In genomic region chr8:99415966-99416781, GRCm38 (mm10) we compare ENCODE assay signal across 8 mouse cellular contexts. TPM values are rescaled to one million over a fixed set of nuclear protein-coding genes. Genes with fewer than 3 reads are reported as not detected.
DNase-seq lines count a peak whose midpoint lies in the region; ATAC-seq and TF ChIP-seq lines count a peak whose summit lies in the region.

TSS of gene Cdh8 (minus strand) at chr8:99416471.

- H3K4me3 ChIP-seq in lung, embryonic 15.5 days = peak within 1 kb of the TSS; percentile 53
- H3K4me3 ChIP-seq in lung, adult 2 months (replicated peaks; ENCODE audit: extremely low read depth, low read depth, low read length) = no peak within 1 kb of the TSS
- peak within 1 kb of the TSS; percentile 46 for H3K4me3 ChIP-seq in embryonic facial prominence, embryonic 11.5 days (ENCODE audit: low read depth, low read length)
- H3K4me3 ChIP-seq in neural tube, embryonic 12.5 days = peak within 1 kb of the TSS; percentile 54

- no peaks in the 10 kb centered on the region for H3K9me3 ChIP-seq in lung, embryonic 15.5 days
- no peaks in the 10 kb centered on the region for H3K9me3 ChIP-seq in embryonic facial prominence, embryonic 11.5 days (replicated peaks; ENCODE audit: control insufficient read depth, low read length)
- H3K9me3 ChIP-seq in neural tube, embryonic 12.5 days = no peaks in the 10 kb centered on the region

- no peak within 1 kb of the TSS for H3K27ac ChIP-seq in lung, embryonic 15.5 days
- no peak within 1 kb of the TSS for H3K27ac ChIP-seq in embryonic facial prominence, embryonic 11.5 days (replicated peaks; ENCODE audit: low read depth, low read length)
- no peak within 1 kb of the TSS for H3K27ac ChIP-seq in neural tube, embryonic 12.5 days

- H3K4me2 ChIP-seq in lung, embryonic 15.5 days = peak within 1 kb of the TSS; percentile 94
- H3K4me2 ChIP-seq in embryonic facial prominence, embryonic 11.5 days (ENCODE audit: low read depth, low read length) = peak within 1 kb of the TSS; percentile 89
- peak within 1 kb of the TSS; percentile 93 for H3K4me2 ChIP-seq in neural tube, embryonic 12.5 days (replicated peaks)

- peak; percentile 90 for ATAC-seq in lung, embryonic 15.5 days (ENCODE audit: borderline replicate concordance, extremely low read depth, low FRiP score, low TSS enrichment)
- peak; percentile 87 for ATAC-seq in embryonic facial prominence, embryonic 11.5 days (replicated peaks; ENCODE audit: insufficient number of reproducible peaks, low FRiP score, low TSS enrichment, low read depth)
- peak; percentile 75 for ATAC-seq in neural tube, embryonic 12.5 days (ENCODE audit: low FRiP score, low read depth)

- no peak for TF ChIP-seq POLR2A in lung, adult 2 months (IDR thresholded peaks at IDR 0.05; ENCODE audit: borderline replicate concordance, extremely low read depth, low read depth, low read length)

- H3K36me3 ChIP-seq in lung, embryonic 15.5 days = no peaks in the 10 kb centered on the region
- no peaks in the 10 kb centered on the region for H3K36me3 ChIP-seq in embryonic facial prominence, embryonic 11.5 days (replicated peaks; ENCODE audit: control insufficient read depth, insufficient read depth, low read depth, low read length)
- H3K36me3 ChIP-seq in neural tube, embryonic 12.5 days = no peaks in the 10 kb centered on the region

- under 1% methylated on average over 58 of the region's 58 CpGs for WGBS in lung, embryonic 15.5 days
- 2% methylated on average over 58 of the region's 58 CpGs for WGBS in lung, adult 2 months
- under 1% methylated on average over 58 of the region's 58 CpGs for WGBS in embryonic facial prominence, embryonic 11.5 days
- under 1% methylated on average over 58 of the region's 58 CpGs for WGBS in neural tube, embryonic 12.5 days

- peak within 1 kb of the TSS; percentile 15; the same call in 1 of the 2 replicates for H3K9ac ChIP-seq in lung, embryonic 15.5 days
- 0 out of 2 replicates have a peak within 1 kb of the TSS, but pooled peaks have one; percentile 7 for H3K9ac ChIP-seq in embryonic facial prominence, embryonic 11.5 days (replicated peaks; ENCODE audit: low read length)
- H3K9ac ChIP-seq in neural tube, embryonic 12.5 days = peak within 1 kb of the TSS; percentile 52

- intact Hi-C loops in heart, postnatal 10 days (cut with DNase I) = no loop called here

- peaks cover 51% of the 10 kb centered on the region for H3K27me3 ChIP-seq in lung, embryonic 15.5 days
- H3K27me3 ChIP-seq in embryonic facial prominence, embryonic 11.5 days (ENCODE audit: control insufficient read depth, insufficient read depth, low read length) = peaks cover 25% of the 10 kb centered on the region
- H3K27me3 ChIP-seq in neural tube, embryonic 12.5 days (replicated peaks) = peaks cover 19% of the 10 kb centered on the region; the same call in 1 of the 2 replicates

- TF ChIP-seq CTCF in lung, adult 2 months (IDR thresholded peaks at IDR 0.05; ENCODE audit: insufficient read depth, low read length) = no peak

- peaks cover 21% of the 10 kb centered on the region; the same call in 1 of the 2 replicates for H3K4me1 ChIP-seq in lung, embryonic 15.5 days
- H3K4me1 ChIP-seq in lung, adult 2 months (ENCODE audit: control insufficient read depth, insufficient read depth, low read length) = no peaks in the 10 kb centered on the region
- no peaks in the 10 kb centered on the region for H3K4me1 ChIP-seq in embryonic facial prominence, embryonic 11.5 days (ENCODE audit: control insufficient read depth, insufficient read depth, low read length)
- H3K4me1 ChIP-seq in neural tube, embryonic 12.5 days = peaks cover 19% of the 10 kb centered on the region; the same call in 1 of the 2 replicates

- no peak for DNase-seq in lung, adult 2 months
- peak; percentile 78 for DNase-seq in embryonic facial prominence, embryonic 11.5 days (ENCODE audit: low spot score)
- DNase-seq in heart, postnatal 10 days = peak; percentile 6 to 17
- peak; percentile 62 to 81 for DNase-seq in left cerebral cortex, adult 9 months (ENCODE audit: low spot score in 2 of 2)
- no peak for DNase-seq in spleen, postnatal 10 days (ENCODE audit: low spot score in 2 of 2)
- DNase-seq in spleen, postnatal 14 days (ENCODE audit: low spot score in 2 of 2) = no peak

RNA-seq across cellular contexts. Expression of gene Cdh8, which starts in this region (rescaled TPM):
- 6.1 and 6.4 TPM in 2 replicates for polyA plus RNA-seq in lung, embryonic 15.5 days (2015; fragmentation: Nextera tagmentation; extraction: Ambion mirVana)
- not detected in 2 replicates for polyA plus RNA-seq in lung, adult 2 months (2012; rRNA removed)
- polyA plus RNA-seq in embryonic facial prominence, embryonic 11.5 days (2014; fragmentation: Nextera tagmentation; extraction: Ambion mirVana) = 0.93 and 1.2 TPM in 2 replicates
- total RNA-seq in heart, postnatal 10 days (2021) = under 1 TPM; 0.35 to 0.43 TPM
- polyA plus RNA-seq in neural tube, embryonic 12.5 days (2016; fragmentation: Nextera tagmentation; extraction: Ambion mirVana) = 9.5 and 11.1 TPM in 2 replicates

Comparison
In these comparisons a context has a peak if more than half of its experiments do, and no peak if none do; other contexts are left out.
1. Peak in DNase-seq in heart, postnatal 10 days; RNA of the gene not detected or under 1 TPM.
2. DNase-seq: peak in embryonic facial prominence, embryonic 11.5 days (single experiment) and left cerebral cortex, adult 9 months (2 of 2); none in lung, adult 2 months (single experiment), spleen, postnatal 10 days (0 of 2) and spleen, postnatal 14 days (0 of 2).
3. Peak in every context shown above with its lines, with median percentiles within 50 percentile points of each other: ATAC-seq, H3K4me2 ChIP-seq and H3K9ac ChIP-seq.